Mouse (Mus musculus): ENCODE measurements around the gene Sumf1. TPM values are rescaled to one million over a fixed set of nuclear protein-coding genes. Genes with fewer than 3 reads are reported as not detected.

Sumf1 gene
- polyA plus RNA-seq, 1 experiment, result 14.3 TPM

GRCm38 (mm10) chr6:108145241-108145640, 40.1 kb downstream of the Sumf1 start:
- Histone ChIP-seq H3K27me3 (ENCODE audit: control insufficient read depth, insufficient read depth, low read length, poor library complexity, severe bottlenecking) (no peaks in the 10 kb centered on the region), H3K9ac (ENCODE audit: low read depth, poor library complexity, severe bottlenecking) (no peak overlapping the region), H3K27ac (ENCODE audit: insufficient read depth, low read length) (no peak overlapping the region), H3K4me3 (ENCODE audit: low read depth, low read length) (no peak overlapping the region), H3K4me1 (ENCODE audit: control insufficient read depth, insufficient read depth, low read length) (no peaks in the 10 kb centered on the region), H3K9me3 (replicated peaks; ENCODE audit: control insufficient read depth, insufficient read depth, low read length, poor library complexity, severe bottlenecking) (no peaks in the 10 kb centered on the region), H3K36me3 (ENCODE audit: control insufficient read depth, insufficient read depth, low read length, poor library complexity, severe bottlenecking) (0 out of 2 replicates have a peak, but pooled peaks cover 2% of the 10 kb centered on the region)
- TF ChIP-seq POLR2A (IDR thresholded peaks at IDR 0.05; ENCODE audit: insufficient read depth, low read length) (no peak), EP300 (IDR thresholded peaks at IDR 0.05; ENCODE audit: insufficient read depth, low read depth, low read length) (no peak), CTCF (IDR thresholded peaks at IDR 0.05; ENCODE audit: low read depth, low read length) (no peak)

- Histone ChIP-seq H3K4me1 (ENCODE audit: control insufficient read depth, insufficient read depth, low read length) (no peaks in the 10 kb centered on the region), H3K9me3 (replicated peaks; ENCODE audit: control insufficient read depth, insufficient read depth, low read length, poor library complexity, severe bottlenecking) (no peaks in the 10 kb centered on the region), H3K9ac (ENCODE audit: low read depth, poor library complexity, severe bottlenecking) (no peak overlapping the region), H3K27me3 (ENCODE audit: control insufficient read depth, insufficient read depth, low read length, poor library complexity, severe bottlenecking) (no peaks in the 10 kb centered on the region), H3K4me3 (ENCODE audit: low read depth, low read length) (no peak overlapping the region), H3K27ac (ENCODE audit: insufficient read depth, low read length) (no peak overlapping the region), H3K36me3 (ENCODE audit: control insufficient read depth, insufficient read depth, low read length, poor library complexity, severe bottlenecking) (0 out of 2 replicates have a peak, but pooled peaks cover 2% of the 10 kb centered on the region)
- TF ChIP-seq POLR2A (IDR thresholded peaks at IDR 0.05; ENCODE audit: insufficient read depth, low read length) (no peak), EP300 (IDR thresholded peaks at IDR 0.05; ENCODE audit: insufficient read depth, low read depth, low read length) (no peak), CTCF (IDR thresholded peaks at IDR 0.05; ENCODE audit: low read depth, low read length) (no peak)
Observed at GRCm38 (mm10) chr6:108142796-108143195, 42.6 kb downstream of the Sumf1 start.

- H3K4me3 ChIP-seq (ENCODE audit: low read depth, low read length), result no peak overlapping the region
- no peak overlapping the region for H3K9ac ChIP-seq (ENCODE audit: low read depth, poor library complexity, severe bottlenecking)
- no peak overlapping the region for H3K27ac ChIP-seq (ENCODE audit: insufficient read depth, low read length)
- H3K36me3 ChIP-seq (ENCODE audit: control insufficient read depth, insufficient read depth, low read length, poor library complexity, severe bottlenecking), result no peaks in the 10 kb centered on the region
- no peaks in the 10 kb centered on the region for H3K4me1 ChIP-seq (ENCODE audit: control insufficient read depth, insufficient read depth, low read length)
- no peaks in the 10 kb centered on the region for H3K9me3 ChIP-seq (replicated peaks; ENCODE audit: control insufficient read depth, insufficient read depth, low read length, poor library complexity, severe bottlenecking)
- H3K27me3 ChIP-seq (ENCODE audit: control insufficient read depth, insufficient read depth, low read length, poor library complexity, severe bottlenecking), result no peaks in the 10 kb centered on the region
- TF ChIP-seq POLR2A (IDR thresholded peaks at IDR 0.05; ENCODE audit: insufficient read depth, low read length) (no peak), CTCF (IDR thresholded peaks at IDR 0.05; ENCODE audit: low read depth, low read length) (no peak), EP300 (IDR thresholded peaks at IDR 0.05; ENCODE audit: insufficient read depth, low read depth, low read length) (no peak)
Observed at GRCm38 (mm10) chr6:108140722-108141490, 44.5 kb downstream of the Sumf1 start.

GRCm38 (mm10) chr6:108137031-108137430, 48.4 kb downstream of the Sumf1 start:
- no peak overlapping the region for H3K4me3 ChIP-seq (ENCODE audit: low read depth, low read length)

GRCm38 (mm10) chr6:108136286-108136685, 49.1 kb downstream of the Sumf1 start:
- TF ChIP-seq EP300 (IDR thresholded peaks at IDR 0.05; ENCODE audit: insufficient read depth, low read depth, low read length) (no peak), CTCF (IDR thresholded peaks at IDR 0.05; ENCODE audit: low read depth, low read length) (no peak), POLR2A (IDR thresholded peaks at IDR 0.05; ENCODE audit: insufficient read depth, low read length) (no peak)
- Histone ChIP-seq H3K27me3 (ENCODE audit: control insufficient read depth, insufficient read depth, low read length, poor library complexity, severe bottlenecking) (no peaks in the 10 kb centered on the region), H3K4me3 (ENCODE audit: low read depth, low read length) (no peak overlapping the region), H3K4me1 (ENCODE audit: control insufficient read depth, insufficient read depth, low read length) (no peaks in the 10 kb centered on the region), H3K27ac (ENCODE audit: insufficient read depth, low read length) (no peak overlapping the region), H3K9ac (ENCODE audit: low read depth, poor library complexity, severe bottlenecking) (no peak overlapping the region), H3K9me3 (replicated peaks; ENCODE audit: control insufficient read depth, insufficient read depth, low read length, poor library complexity, severe bottlenecking) (no peaks in the 10 kb centered on the region), H3K36me3 (ENCODE audit: control insufficient read depth, insufficient read depth, low read length, poor library complexity, severe bottlenecking) (no peaks in the 10 kb centered on the region)

More at GRCm38 (mm10) chr6:108137031-108137430, 48.4 kb downstream of the Sumf1 start:
- Histone ChIP-seq H3K27me3 (ENCODE audit: control insufficient read depth, insufficient read depth, low read length, poor library complexity, severe bottlenecking) (no peaks in the 10 kb centered on the region), H3K36me3 (ENCODE audit: control insufficient read depth, insufficient read depth, low read length, poor library complexity, severe bottlenecking) (no peaks in the 10 kb centered on the region), H3K9ac (ENCODE audit: low read depth, poor library complexity, severe bottlenecking) (no peak overlapping the region), H3K9me3 (replicated peaks; ENCODE audit: control insufficient read depth, insufficient read depth, low read length, poor library complexity, severe bottlenecking) (no peaks in the 10 kb centered on the region), H3K27ac (ENCODE audit: insufficient read depth, low read length) (no peak overlapping the region), H3K4me1 (ENCODE audit: control insufficient read depth, insufficient read depth, low read length) (no peaks in the 10 kb centered on the region)
- TF ChIP-seq CTCF (IDR thresholded peaks at IDR 0.05; ENCODE audit: low read depth, low read length), result no peak
- no peak for TF ChIP-seq EP300 (IDR thresholded peaks at IDR 0.05; ENCODE audit: insufficient read depth, low read depth, low read length)
- TF ChIP-seq POLR2A (IDR thresholded peaks at IDR 0.05; ENCODE audit: insufficient read depth, low read length), result no peak

- Histone ChIP-seq H3K9me3 (replicated peaks; ENCODE audit: control insufficient read depth, insufficient read depth, low read length, poor library complexity, severe bottlenecking) (no peaks in the 10 kb centered on the region), H3K27me3 (ENCODE audit: control insufficient read depth, insufficient read depth, low read length, poor library complexity, severe bottlenecking) (no peaks in the 10 kb centered on the region), H3K36me3 (ENCODE audit: control insufficient read depth, insufficient read depth, low read length, poor library complexity, severe bottlenecking) (no peaks in the 10 kb centered on the region), H3K9ac (ENCODE audit: low read depth, poor library complexity, severe bottlenecking) (no peak overlapping the region), H3K4me3 (ENCODE audit: low read depth, low read length) (no peak overlapping the region), H3K27ac (ENCODE audit: insufficient read depth, low read length) (no peak overlapping the region), H3K4me1 (ENCODE audit: control insufficient read depth, insufficient read depth, low read length) (no peaks in the 10 kb centered on the region)
- TF ChIP-seq POLR2A (IDR thresholded peaks at IDR 0.05; ENCODE audit: insufficient read depth, low read length) (no peak), EP300 (IDR thresholded peaks at IDR 0.05; ENCODE audit: insufficient read depth, low read depth, low read length) (no peak), CTCF (IDR thresholded peaks at IDR 0.05; ENCODE audit: low read depth, low read length) (no peak)
Observed at GRCm38 (mm10) chr6:108132268-108132935, 53.0 kb downstream of the Sumf1 start.
